Mouse (Mus musculus): ENCODE measurements around the gene Gnai2.

- TF ChIP-seq CTCF (IDR thresholded peaks at IDR 0.05; ENCODE audit: extremely low read depth, insufficient read depth, low read length) (no peak), POLR2A (IDR thresholded peaks at IDR 0.05; ENCODE audit: extremely low read depth, insufficient read depth, low read length) (no peak)
These were observed 10.2 kb downstream of the Gnai2 start for GRCm38 (mm10) chr9:107624951-107625350.
